Mouse (Mus musculus) kidney, embryonic 15.5 days (tissue): Measurements from ENCODE around the gene Lifr. TPM values are rescaled to one million over a fixed set of nuclear protein-coding genes. Genes with fewer than 3 reads are reported as not detected.

Experiments
- ATAC-seq: fragments of 200-750 bp; cut with Nextera tagmentation; replicated peaks from 2 replicates; pipeline ENCODE4 v1.8.0; 2017; ENCODE audit warnings: moderate TSS enrichment; ENCODE audit not compliant: low FRiP score
- H3K27ac ChIP-seq: fragments of 300-500 bp; sonication (generic); 2 replicates; pipeline ENCODE4 v1.5.1; 2015; ENCODE audit warnings: mild to moderate bottlenecking, inconsistent platforms
- H3K27me3 ChIP-seq: fragments of 300-500 bp; sonication (generic); 2 replicates; pipeline ENCODE4 v1.6.1; 2015; ENCODE audit warnings: inconsistent platforms
- H3K36me3 ChIP-seq: fragments of 300-500 bp; sonication (generic); 2 replicates; pipeline ENCODE4 v1.6.1; 2015; ENCODE audit warnings: inconsistent platforms
- H3K4me1 ChIP-seq: fragments of 300-500 bp; sonication (generic); 2 replicates; pipeline ENCODE4 v1.6.1; 2015; ENCODE audit warnings: inconsistent platforms
- H3K4me2 ChIP-seq: fragments of 300-500 bp; sonication (generic); 2 replicates; pipeline ENCODE4 v1.6.1; 2015; ENCODE audit warnings: moderate library complexity, mild to moderate bottlenecking, inconsistent platforms
- H3K4me3 ChIP-seq: fragments of 300-500 bp; sonication (generic); replicated peaks from 2 replicates; pipeline ENCODE4 v1.5.1; 2015; ENCODE audit warnings: mild to moderate bottlenecking, inconsistent platforms
- H3K9ac ChIP-seq: fragments of 300-500 bp; sonication (generic); 2 replicates; pipeline ENCODE4 v1.6.1; 2015; ENCODE audit warnings: mild to moderate bottlenecking, inconsistent platforms
- H3K9me3 ChIP-seq: fragments of 300-500 bp; sonication (generic); replicated peaks from 2 replicates; pipeline ENCODE4 v1.6.1; 2016; ENCODE audit warnings: inconsistent platforms
- WGBS: fragments of 180-500 bp; shearing (Covaris S2); methylation state at CpG from one replicate; pipeline ENCODE4 v1.1.7; 2015; ENCODE audit warnings: mixed read lengths; 5-methylcytosine and 5-hydroxymethylcytosine counted together
- polyA plus RNA-seq: library from polyadenylated mRNA; unstranded; fragments of >200 nt; fragmentation: Nextera tagmentation; extraction: Ambion mirVana; gene quantifications from 2 replicates; pipeline ENCODE4 v1.2.1, GENCODE M21; 2015

The Lifr gene
- polyA plus RNA-seq, 1 experiment from 2014 or later, result 22.3 TPM

GRCm38 (mm10) chr15:7116699-7117098, 26.3 kb downstream of the Lifr start:
- H3K4me2 ChIP-seq, result no peak overlapping the region
- no peaks in the 10 kb centered on the region for H3K9me3 ChIP-seq
- H3K4me3 ChIP-seq, result no peak overlapping the region
- WGBS, result 82% methylated on average over 3 of the region's 3 CpGs
- H3K27me3 ChIP-seq, result no peaks in the 10 kb centered on the region
- no peak overlapping the region for H3K27ac ChIP-seq
- ATAC-seq, result no peak
- H3K4me1 ChIP-seq, result peaks cover 4% of the 10 kb centered on the region
- no peak overlapping the region for H3K9ac ChIP-seq
- no peaks in the 10 kb centered on the region for H3K36me3 ChIP-seq

DNA sequence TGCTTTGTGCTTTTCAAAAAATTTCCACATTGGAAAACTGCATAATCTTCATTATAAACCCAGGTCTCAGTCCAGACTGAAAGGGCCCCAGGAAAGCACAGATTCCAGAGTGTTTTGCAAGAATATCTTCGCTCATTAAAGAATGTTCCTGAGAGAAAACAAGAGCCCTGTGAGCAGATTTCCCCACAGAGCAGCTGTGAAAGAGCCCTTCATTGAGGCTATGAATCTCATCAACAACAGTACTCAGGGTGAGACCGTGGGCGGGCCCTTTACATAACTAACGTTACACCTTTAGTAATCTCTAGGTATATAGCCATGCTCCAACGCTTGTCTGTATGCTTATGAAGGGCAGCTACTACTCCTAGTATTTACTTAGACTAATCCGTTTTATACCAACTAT, 27.5 kb downstream of the Lifr start:
- Histone ChIP-seq H3K4me3 (no peak overlapping the region), H3K9ac (no peak overlapping the region), H3K27ac (no peak overlapping the region), H3K36me3 (no peaks in the 10 kb centered on the region), H3K4me2 (no peak overlapping the region), H3K4me1 (peaks cover 4% of the 10 kb centered on the region), H3K27me3 (0 out of 2 replicates have a peak, but pooled peaks cover 2% of the 10 kb centered on the region), H3K9me3 (no peaks in the 10 kb centered on the region)
- ATAC-seq, result no peak
- 79% methylated on average over 6 of the region's 6 CpGs for WGBS

- Histone ChIP-seq H3K4me2 (no peak overlapping the region), H3K9ac (no peak overlapping the region), H3K4me1 (peaks cover 4% of the 10 kb centered on the region), H3K9me3 (no peaks in the 10 kb centered on the region), H3K27ac (no peak overlapping the region), H3K27me3 (0 out of 2 replicates have a peak, but pooled peaks cover 2% of the 10 kb centered on the region), H3K4me3 (no peak overlapping the region), H3K36me3 (no peaks in the 10 kb centered on the region)
- 0 out of 2 replicates have a peak, but pooled peaks have one; percentile 56 for ATAC-seq
- 13% methylated on average over 5 of the region's 5 CpGs for WGBS
Measured at GRCm38 (mm10) chr15:7118849-7119248, 28.4 kb downstream of the Lifr start.

DNA sequence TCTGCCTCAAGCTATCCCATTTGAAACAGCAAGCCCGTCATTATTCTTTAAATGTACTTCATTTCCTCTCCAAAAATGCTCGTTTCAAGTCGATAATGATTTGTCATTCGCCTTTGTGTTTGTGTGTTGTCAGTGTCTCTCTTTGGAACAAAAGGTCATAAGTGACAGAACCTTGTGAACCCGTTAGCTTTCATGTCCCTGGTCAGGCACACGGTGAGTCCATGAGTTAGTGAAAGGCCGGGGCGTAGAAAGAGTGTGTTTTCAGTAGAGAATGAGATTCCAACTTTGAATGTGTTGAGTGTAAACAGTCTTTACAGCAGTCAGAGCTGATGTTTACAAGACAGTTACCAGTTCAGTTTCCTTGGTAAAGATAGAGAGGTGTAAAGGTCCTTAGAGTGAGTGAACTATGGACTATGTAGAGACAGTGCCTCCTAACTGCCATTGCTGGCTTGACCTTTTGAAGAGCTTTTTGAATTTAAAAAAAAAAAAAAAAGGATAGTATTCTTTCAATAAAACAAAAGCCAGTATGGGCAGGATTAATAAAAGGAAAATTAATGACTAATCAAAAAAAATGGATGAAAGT, 29.6 kb downstream of the Lifr start:
- WGBS, result 63% methylated on average over 8 of the region's 8 CpGs
- Histone ChIP-seq H3K4me3 (no peak overlapping the region), H3K9ac (no peak overlapping the region)

GRCm38 (mm10) chr15:7123781-7124450, 33.5 kb downstream of the Lifr start:
- Histone ChIP-seq H3K4me1 (peaks cover 12% of the 10 kb centered on the region), H3K4me2 (no peak overlapping the region), H3K27ac (0 out of 2 replicates have a peak overlapping the region, but pooled peaks have one; percentile 24), H3K4me3 (no peak overlapping the region), H3K27me3 (0 out of 2 replicates have a peak, but pooled peaks cover 2% of the 10 kb centered on the region), H3K9ac (no peak overlapping the region), H3K36me3 (no peaks in the 10 kb centered on the region), H3K9me3 (no peaks in the 10 kb centered on the region)
- 71% methylated on average over 5 of the region's 5 CpGs for WGBS
- ATAC-seq, result no peak

More for the DNA sequence above, 29.6 kb downstream of the Lifr start:
- Histone ChIP-seq H3K4me2 (no peak overlapping the region), H3K27ac (no peak overlapping the region), H3K4me1 (peaks cover 8% of the 10 kb centered on the region), H3K36me3 (no peaks in the 10 kb centered on the region), H3K9me3 (no peaks in the 10 kb centered on the region), H3K27me3 (0 out of 2 replicates have a peak, but pooled peaks cover 2% of the 10 kb centered on the region)
- no peak for ATAC-seq

GRCm38 (mm10) chr15:7126171-7126570, 35.8 kb downstream of the Lifr start:
- H3K9me3 ChIP-seq, result no peaks in the 10 kb centered on the region
- H3K9ac ChIP-seq, result no peak overlapping the region
- H3K36me3 ChIP-seq, result no peaks in the 10 kb centered on the region
- H3K27me3 ChIP-seq, result 0 out of 2 replicates have a peak, but pooled peaks cover 2% of the 10 kb centered on the region
- H3K4me1 ChIP-seq, result peaks cover 23% of the 10 kb centered on the region
- H3K4me3 ChIP-seq, result no peak overlapping the region
- WGBS, result 48% methylated on average over 1 of the region's 1 CpGs
- no peak overlapping the region for H3K4me2 ChIP-seq
- no peak overlapping the region for H3K27ac ChIP-seq
- ATAC-seq, result no peak

GRCm38 (mm10) chr15:7128627-7129126, 38.3 kb downstream of the Lifr start:
- ATAC-seq, result no peak
- H3K27me3 ChIP-seq, result no peaks in the 10 kb centered on the region
- peaks cover 38% of the 10 kb centered on the region for H3K4me1 ChIP-seq
- peak overlapping the region; percentile 73 for H3K4me3 ChIP-seq
- peak overlapping the region; percentile 91 for H3K27ac ChIP-seq
- no peaks in the 10 kb centered on the region for H3K36me3 ChIP-seq
- WGBS, result under 1% methylated on average over 18 of the region's 18 CpGs
- H3K9ac ChIP-seq, result peak overlapping the region; percentile 78
- H3K4me2 ChIP-seq, result peak overlapping the region; percentile 85
- H3K9me3 ChIP-seq, result no peaks in the 10 kb centered on the region

DNA sequence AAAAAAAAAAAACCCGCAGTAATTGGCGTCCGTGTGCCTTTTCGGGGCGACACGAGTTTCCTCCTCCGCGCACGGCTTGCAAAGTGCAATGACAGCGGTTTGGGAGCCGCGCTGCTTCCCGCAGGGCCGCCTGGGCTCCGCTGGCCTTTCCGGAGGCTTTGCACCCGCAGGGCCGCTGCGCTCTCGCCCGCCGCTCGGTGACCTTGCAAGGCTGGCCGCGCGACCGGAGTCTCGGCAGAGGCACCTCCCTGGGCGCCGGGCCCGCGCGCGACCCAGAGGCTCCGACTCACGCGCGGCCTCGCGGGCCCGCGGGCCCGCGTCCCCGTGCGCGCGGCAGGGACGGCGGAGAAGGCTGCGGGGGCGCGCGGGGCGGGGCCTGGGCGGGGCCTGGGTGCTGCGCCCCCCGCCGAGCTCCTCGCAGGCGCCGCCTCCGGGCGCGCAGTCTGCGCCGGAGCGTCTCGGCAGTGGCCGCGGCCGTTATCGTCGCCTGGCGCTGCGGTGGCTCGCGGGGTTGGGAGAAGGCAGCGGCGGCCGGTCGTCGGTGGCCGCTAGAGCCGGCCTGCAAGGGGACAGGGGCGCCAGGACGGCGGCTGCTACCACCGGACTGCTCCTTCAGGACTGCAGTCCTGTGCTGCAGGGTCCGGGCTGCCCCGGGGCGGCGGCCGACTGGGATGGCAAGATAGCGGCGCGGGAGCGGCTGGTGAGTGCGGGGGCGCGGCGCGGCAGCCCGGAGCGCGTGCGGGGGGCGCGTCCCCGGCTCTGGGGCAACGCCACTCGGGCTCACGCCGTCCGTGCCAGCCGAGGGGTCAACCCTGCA, 38.9 kb downstream of the Lifr start:
- Histone ChIP-seq H3K4me1 (peaks cover 44% of the 10 kb centered on the region), H3K36me3 (no peaks in the 10 kb centered on the region), H3K27me3 (no peaks in the 10 kb centered on the region), H3K4me3 (peak overlapping the region; percentile 73), H3K9ac (peak overlapping the region; percentile 78), H3K27ac (peak overlapping the region; percentile 91), H3K9me3 (no peaks in the 10 kb centered on the region), H3K4me2 (peak overlapping the region; percentile 85)
- WGBS, result under 1% methylated on average over 109 of the region's 116 CpGs
- ATAC-seq, result peak; percentile 93

GRCm38 (mm10) chr15:7129944-7130287, 39.5 kb downstream of the Lifr start:
- Histone ChIP-seq H3K9me3 (no peaks in the 10 kb centered on the region), H3K4me2 (peak overlapping the region; percentile 85), H3K9ac (peak overlapping the region; percentile 78), H3K36me3 (no peaks in the 10 kb centered on the region), H3K4me3 (peak overlapping the region; percentile 73), H3K27me3 (no peaks in the 10 kb centered on the region), H3K4me1 (peaks cover 40% of the 10 kb centered on the region), H3K27ac (peak overlapping the region; percentile 91)
- WGBS, result 1% methylated on average over 16 of the region's 16 CpGs
- no peak for ATAC-seq

GRCm38 (mm10) chr15:7130691-7131225, 40.3 kb downstream of the Lifr start:
- peak overlapping the region; percentile 85 for H3K4me2 ChIP-seq
- peak overlapping the region; percentile 73 for H3K4me3 ChIP-seq
- peaks cover 39% of the 10 kb centered on the region for H3K4me1 ChIP-seq
- peak; percentile 30 for ATAC-seq
- H3K36me3 ChIP-seq, result no peaks in the 10 kb centered on the region
- H3K9me3 ChIP-seq, result no peaks in the 10 kb centered on the region
- H3K27me3 ChIP-seq, result no peaks in the 10 kb centered on the region
- H3K27ac ChIP-seq, result peak overlapping the region; percentile 91
- WGBS, result 15% methylated on average over 7 of the region's 7 CpGs
- H3K9ac ChIP-seq, result peak overlapping the region; percentile 78; the same call in 1 of the 2 replicates

GRCm38 (mm10) chr15:7132741-7133140, 42.3 kb downstream of the Lifr start:
- Histone ChIP-seq H3K9ac (no peak overlapping the region), H3K36me3 (no peaks in the 10 kb centered on the region), H3K27me3 (no peaks in the 10 kb centered on the region), H3K4me3 (no peak overlapping the region), H3K9me3 (no peaks in the 10 kb centered on the region), H3K4me1 (peaks cover 46% of the 10 kb centered on the region), H3K27ac (no peak overlapping the region), H3K4me2 (no peak overlapping the region)
- WGBS, result 56% methylated on average over 13 of the region's 13 CpGs
- ATAC-seq, result no peak
